Mouse (Mus musculus) cortical plate, adult 2 months (tissue): ENCODE data around the gene Acot1. TPM values are rescaled to one million over a fixed set of nuclear protein-coding genes. Genes with fewer than 3 reads are reported as not detected.
"Not testable (repeated sequence)": the region's sequence is repeated elsewhere in the genome, so short reads cannot be mapped to it uniquely, and the experiment has no call there.

Experiments
- H3K27ac ChIP-seq: fragments of 200-500 bp; 2 replicates; pipeline ENCODE4 v1.5.1; 2012; ENCODE audit warnings: low read length, control low read depth, inconsistent platforms; ENCODE audit not compliant: insufficient read depth
- H3K4me1 ChIP-seq: fragments of 200-500 bp; 2 replicates; pipeline ENCODE4 v1.6.1; 2011; ENCODE audit warnings: low read length; ENCODE audit not compliant: control insufficient read depth, insufficient read depth
- H3K4me3 ChIP-seq: fragments of 200-500 bp; 2 replicates; pipeline ENCODE4 v1.5.1; 2011; ENCODE audit warnings: mild to moderate bottlenecking, low read length, control low read depth; ENCODE audit not compliant: insufficient read depth
- CTCF ChIP-seq: fragments of 200-500 bp; IDR thresholded peaks from 2 replicates; pipeline ENCODE4 v1.5.1; 2011; ENCODE audit warnings: mild to moderate bottlenecking, control low read depth, low read length; ENCODE audit not compliant: insufficient read depth; ENCODE audit errors: extremely low read depth
- POLR2A ChIP-seq: fragments of 200-500 bp; IDR thresholded peaks from 2 replicates; pipeline ENCODE4 v1.6.1; 2011; ENCODE audit warnings: mild to moderate bottlenecking, low read length, control low read depth; ENCODE audit not compliant: insufficient read depth; ENCODE audit errors: extremely low read depth
- polyA plus RNA-seq: library from polyadenylated mRNA; depleted of rRNA; stranded (reverse); fragments of >200 nt; gene quantifications from 2 replicates; pipeline ENCODE4 v1.2.3, GENCODE M21; 2012

The Acot1 gene
- polyA plus RNA-seq, 1 experiment = 16.4 TPM

DNA sequence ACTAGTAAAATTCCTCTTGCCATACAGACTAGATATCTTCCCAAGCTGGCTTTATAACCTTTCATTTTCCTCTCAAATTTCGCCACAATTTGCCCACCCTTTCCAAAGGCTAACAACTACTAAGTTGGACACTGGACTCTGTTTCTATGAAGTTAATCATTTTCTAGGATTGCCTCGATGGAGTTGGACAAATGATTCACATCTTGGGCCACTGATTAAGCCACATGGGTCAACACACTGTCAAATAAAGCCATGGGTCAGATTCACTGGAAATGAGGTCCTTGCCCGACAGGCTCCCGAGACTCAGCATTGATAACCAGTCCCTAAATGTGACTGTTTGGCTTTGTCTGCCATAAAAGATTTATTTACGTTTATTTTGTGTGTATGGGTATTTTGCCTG lies 33.0 kb downstream of the Acot1 start:
- Histone ChIP-seq H3K4me1 (no peaks in the 10 kb centered on the region), H3K27ac (no peak overlapping the region), H3K4me3 (no peak overlapping the region)
- TF ChIP-seq CTCF = no peak

GRCm38 (mm10) chr12:84044045-84044444 lies 34.8 kb downstream of the Acot1 start:
- Histone ChIP-seq H3K4me3 (no peak overlapping the region), H3K27ac (no peak overlapping the region), H3K4me1 (no peaks in the 10 kb centered on the region)
- no peak for TF ChIP-seq CTCF
- TF ChIP-seq POLR2A = no peak

DNA sequence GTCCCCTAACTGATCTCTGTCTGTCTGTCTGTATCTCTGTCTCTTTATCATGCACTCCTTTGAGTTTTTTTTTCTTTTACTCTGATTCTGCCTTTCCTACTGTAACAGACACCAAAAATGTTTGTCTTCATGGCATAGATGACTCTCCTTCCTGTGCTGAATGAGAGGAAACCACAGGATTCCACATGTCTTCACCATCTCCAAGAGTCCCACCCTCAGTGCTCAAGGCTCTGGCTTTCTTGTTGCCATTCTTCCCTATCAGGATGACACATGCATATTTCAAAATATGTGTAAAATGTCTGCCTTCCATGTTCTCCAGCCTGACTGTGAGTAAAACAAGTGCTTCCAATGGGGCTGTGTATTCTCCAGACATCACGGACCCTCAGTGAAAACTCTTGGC lies 37.6 kb downstream of the Acot1 start:
- H3K4me1 ChIP-seq = no peaks in the 10 kb centered on the region
- no peak overlapping the region for H3K27ac ChIP-seq
- no peak for TF ChIP-seq CTCF
- TF ChIP-seq POLR2A = no peak

GRCm38 (mm10) chr12:84050744-84051143 lies 41.5 kb downstream of the Acot1 start:
- not testable (repeated sequence) for H3K4me1 ChIP-seq, H3K27ac ChIP-seq, H3K4me3 ChIP-seq

More for the DNA sequence above, 37.6 kb downstream of the Acot1 start:
- H3K4me3 ChIP-seq = no peak overlapping the region

GRCm38 (mm10) chr12:84051937-84052474 lies 42.7 kb downstream of the Acot1 start, which contains the start of gene Acot3:
TSS of gene Acot3 (plus strand) at chr12:84052144.
- H3K4me1 ChIP-seq = peaks cover 2% of the 10 kb centered on the region; the same call in 1 of the 2 replicates
- TF ChIP-seq CTCF = no peak
- no peak for TF ChIP-seq POLR2A
- peak within 1 kb of the TSS; percentile 51; the same call in 1 of the 2 replicates for H3K4me3 ChIP-seq
- no peak within 1 kb of the TSS for H3K27ac ChIP-seq

DNA sequence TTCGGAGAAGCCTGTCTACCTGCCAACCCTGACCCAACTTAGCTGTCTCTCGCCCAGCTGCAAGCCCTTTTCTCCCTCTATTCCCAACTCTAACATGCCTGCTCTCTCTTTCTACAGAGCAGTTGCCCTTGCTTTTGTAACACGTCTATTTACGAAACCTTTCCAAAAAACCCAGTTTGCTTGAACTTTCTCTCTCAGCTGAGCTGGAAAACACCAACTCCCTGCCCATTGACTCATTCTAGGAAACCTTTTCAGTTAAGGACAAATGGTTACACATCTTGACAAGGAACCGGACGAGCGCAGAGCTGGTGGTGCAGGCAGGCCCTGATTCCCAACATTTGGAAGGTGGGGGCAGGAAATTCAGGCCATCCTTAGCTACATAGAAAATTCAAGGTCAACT lies 43.3 kb downstream of the Acot1 start:
- Histone ChIP-seq H3K4me3 (peak overlapping the region; percentile 51; the same call in 1 of the 2 replicates), H3K27ac (no peak overlapping the region), H3K4me1 (peaks cover 2% of the 10 kb centered on the region; the same call in 1 of the 2 replicates)
- TF ChIP-seq POLR2A = no peak
- no peak for TF ChIP-seq CTCF

GRCm38 (mm10) chr12:84053173-84053572 lies 43.9 kb downstream of the Acot1 start:
- Histone ChIP-seq H3K27ac (no peak overlapping the region), H3K4me1 (peaks cover 2% of the 10 kb centered on the region; the same call in 1 of the 2 replicates), H3K4me3 (peak overlapping the region; percentile 51)
- no peak for TF ChIP-seq CTCF
- TF ChIP-seq POLR2A = no peak

DNA sequence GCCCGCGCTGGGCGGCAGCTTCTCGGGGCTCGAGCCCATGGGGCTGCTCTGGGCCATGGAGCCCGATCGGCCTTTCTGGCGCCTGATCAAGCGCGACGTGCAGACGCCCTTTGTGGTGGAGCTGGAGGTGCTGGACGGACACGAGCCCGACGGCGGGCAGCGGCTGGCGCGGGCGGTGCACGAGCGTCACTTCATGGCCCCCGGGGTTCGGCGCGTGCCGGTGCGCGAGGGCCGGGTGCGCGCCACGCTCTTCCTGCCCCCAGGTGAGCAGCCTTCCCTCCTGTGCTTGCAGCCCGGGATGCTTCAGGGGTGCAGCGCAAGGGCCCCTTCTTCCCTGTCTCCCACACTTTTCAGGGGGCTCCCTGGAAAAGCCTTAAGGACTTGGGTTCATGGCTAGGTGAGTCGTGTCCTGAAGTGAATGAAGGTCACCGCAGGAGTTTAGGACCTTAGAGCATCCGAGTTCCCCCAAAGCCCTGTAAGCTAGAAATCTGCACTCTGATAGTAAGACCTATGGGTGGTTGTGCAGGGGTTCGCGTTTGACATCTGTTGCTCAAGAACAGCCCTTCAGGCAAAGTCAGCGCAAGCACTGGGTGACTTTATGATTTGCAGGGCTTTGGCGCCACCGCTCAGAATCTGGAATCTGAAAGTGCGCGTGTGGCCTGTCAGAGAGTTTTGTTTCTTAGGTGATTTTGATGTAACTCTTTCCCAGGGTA lies 44.5 kb downstream of the Acot1 start:
- peak overlapping the region; percentile 51 for H3K4me3 ChIP-seq
- no peak overlapping the region for H3K27ac ChIP-seq
- TF ChIP-seq POLR2A = no peak
- 0 out of 2 replicates have a peak, but pooled peaks have one; percentile 6 for TF ChIP-seq CTCF
- peaks cover 2% of the 10 kb centered on the region; the same call in 1 of the 2 replicates for H3K4me1 ChIP-seq

DNA sequence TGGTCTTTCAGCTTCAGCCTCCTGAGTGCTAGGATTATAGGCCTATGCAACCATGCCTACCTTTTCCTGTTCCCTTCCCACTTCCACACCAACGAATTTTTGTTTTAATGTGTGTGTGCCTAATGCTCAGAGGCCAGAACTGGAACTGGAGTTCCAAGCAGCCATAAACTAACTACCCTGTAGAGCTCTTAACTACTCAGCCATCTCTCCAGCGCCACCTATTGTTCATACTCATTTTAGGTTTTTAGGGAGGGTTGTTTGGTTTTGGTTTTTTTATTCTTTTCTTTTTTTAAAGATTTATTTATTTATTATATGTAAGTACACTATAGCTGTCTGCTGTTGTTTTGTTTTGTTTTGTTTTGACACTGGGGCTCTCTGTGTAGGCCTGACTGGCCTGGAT lies 51.7 kb downstream of the Acot1 start:
- no peak overlapping the region for H3K27ac ChIP-seq
- no peak overlapping the region for H3K4me3 ChIP-seq
- H3K4me1 ChIP-seq = no peaks in the 10 kb centered on the region
- TF ChIP-seq CTCF = peak; percentile 23; the same call in 1 of the 2 replicates
- no peak for TF ChIP-seq POLR2A

GRCm38 (mm10) chr12:84062336-84062735 lies 53.0 kb downstream of the Acot1 start:
- TF ChIP-seq CTCF (no peak), POLR2A (no peak)
- H3K4me3 ChIP-seq = no peak overlapping the region
- H3K27ac ChIP-seq = no peak overlapping the region
- no peaks in the 10 kb centered on the region for H3K4me1 ChIP-seq

GRCm38 (mm10) chr12:84063228-84063627 lies 53.9 kb downstream of the Acot1 start:
- Histone ChIP-seq H3K4me3 (no peak overlapping the region), H3K4me1 (no peaks in the 10 kb centered on the region), H3K27ac (no peak overlapping the region)
- TF ChIP-seq CTCF (0 out of 2 replicates have a peak, but pooled peaks have one; percentile 2), POLR2A (no peak)
